Mouse (Mus musculus): ENCODE measurements at regions not wholly inside any gene's neighbourhood (a gene's known extent, or its start where the extent isn't known, plus 50 kb on each side); places are given as distances from the start of the nearest gene placed in this dataset.

GRCm38 (mm10) chr11:55878631-55879030, 162.2 kb downstream of the Nmur2 start:
- Histone ChIP-seq H3K4me1 (no peaks in the 10 kb centered on the region), H3K36me3 (no peaks in the 10 kb centered on the region), H3K9me3 (replicated peaks) (no peaks in the 10 kb centered on the region), H3K27me3 (ENCODE audit: low read depth, poor library complexity, severe bottlenecking) (no peaks in the 10 kb centered on the region), H3K27ac (replicated peaks) (no peak overlapping the region), H3K4me3 (no peak overlapping the region)
- DNase-seq (ENCODE audit: low spot score), result no peak
- 99% methylated on average over 2 of the region's 2 CpGs for WGBS

GRCm38 (mm10) chr11:55867141-55867540, 173.7 kb downstream of the Nmur2 start:
- Histone ChIP-seq H3K27me3 (ENCODE audit: low read depth, poor library complexity, severe bottlenecking) (no peaks in the 10 kb centered on the region), H3K36me3 (no peaks in the 10 kb centered on the region), H3K4me3 (no peak overlapping the region), H3K9me3 (replicated peaks) (no peaks in the 10 kb centered on the region), H3K27ac (replicated peaks) (no peak overlapping the region), H3K4me1 (no peaks in the 10 kb centered on the region)
- DNase-seq (ENCODE audit: low spot score), result no peak
- WGBS, result 79% methylated on average over 2 of the region's 2 CpGs

GRCm38 (mm10) chr11:55859230-55859629, 181.6 kb downstream of the Nmur2 start:
- Histone ChIP-seq H3K27ac (replicated peaks) (no peak overlapping the region), H3K36me3 (no peaks in the 10 kb centered on the region), H3K4me3 (no peak overlapping the region), H3K4me1 (no peaks in the 10 kb centered on the region), H3K27me3 (ENCODE audit: low read depth, poor library complexity, severe bottlenecking) (no peaks in the 10 kb centered on the region), H3K9me3 (replicated peaks) (peaks cover 6% of the 10 kb centered on the region; the same call in 1 of the 2 replicates)
- 86% methylated on average over 7 of the region's 7 CpGs for WGBS
- DNase-seq (ENCODE audit: low spot score), result no peak

- Histone ChIP-seq H3K9me3 (replicated peaks) (no peaks in the 10 kb centered on the region), H3K4me1 (no peaks in the 10 kb centered on the region), H3K27me3 (ENCODE audit: low read depth, poor library complexity, severe bottlenecking) (no peaks in the 10 kb centered on the region), H3K4me3 (no peak overlapping the region), H3K36me3 (no peaks in the 10 kb centered on the region), H3K27ac (replicated peaks) (no peak overlapping the region)
- 76% methylated on average over 6 of the region's 6 CpGs for WGBS
- no peak for DNase-seq (ENCODE audit: low spot score)
Observed at GRCm38 (mm10) chr11:55820479-55820878, 212.5 kb upstream of the Glra1 start.

GRCm38 (mm10) chr11:55816566-55816965, 208.6 kb upstream of the Glra1 start:
- Histone ChIP-seq H3K36me3 (no peaks in the 10 kb centered on the region), H3K4me1 (no peaks in the 10 kb centered on the region), H3K4me3 (no peak overlapping the region), H3K27me3 (ENCODE audit: low read depth, poor library complexity, severe bottlenecking) (no peaks in the 10 kb centered on the region), H3K27ac (replicated peaks) (no peak overlapping the region), H3K9me3 (replicated peaks) (no peaks in the 10 kb centered on the region)
- no peak for DNase-seq (ENCODE audit: low spot score)

- no peaks in the 10 kb centered on the region for H3K4me1 ChIP-seq
- H3K4me3 ChIP-seq, result no peak overlapping the region
- DNase-seq (ENCODE audit: low spot score), result no peak
- H3K9me3 ChIP-seq (replicated peaks), result no peaks in the 10 kb centered on the region
- no peak overlapping the region for H3K27ac ChIP-seq (replicated peaks)
- WGBS, result 79% methylated on average over 3 of the region's 3 CpGs
- no peaks in the 10 kb centered on the region for H3K36me3 ChIP-seq
- no peaks in the 10 kb centered on the region for H3K27me3 ChIP-seq (ENCODE audit: low read depth, poor library complexity, severe bottlenecking)
Observed at GRCm38 (mm10) chr11:55810685-55811084, 202.7 kb upstream of the Glra1 start.

- WGBS, result 23% methylated on average over 8 of the region's 8 CpGs
- H3K4me3 ChIP-seq, result no peak overlapping the region; the same call in 1 of the 2 replicates
- peaks cover 16% of the 10 kb centered on the region for H3K4me1 ChIP-seq
- H3K27ac ChIP-seq (replicated peaks), result peak overlapping the region; percentile 52
- no peaks in the 10 kb centered on the region for H3K27me3 ChIP-seq (ENCODE audit: low read depth, poor library complexity, severe bottlenecking)
- no peaks in the 10 kb centered on the region for H3K36me3 ChIP-seq
- H3K9me3 ChIP-seq (replicated peaks), result peaks cover 5% of the 10 kb centered on the region; the same call in 1 of the 2 replicates
- peak; percentile 71 for DNase-seq (ENCODE audit: low spot score)
Observed at GRCm38 (mm10) chr11:55791195-55791865, 183.3 kb upstream of the Glra1 start.

GRCm38 (mm10) chr11:55789638-55790037, 181.6 kb upstream of the Glra1 start:
- peak; percentile 19 for DNase-seq (ENCODE audit: low spot score)

GRCm38 (mm10) chr11:55781044-55781443, 173.0 kb upstream of the Glra1 start:
- Histone ChIP-seq H3K4me1 (no peaks in the 10 kb centered on the region), H3K4me3 (no peak overlapping the region), H3K9me3 (replicated peaks) (no peaks in the 10 kb centered on the region), H3K36me3 (no peaks in the 10 kb centered on the region), H3K27ac (replicated peaks) (no peak overlapping the region), H3K27me3 (ENCODE audit: low read depth, poor library complexity, severe bottlenecking) (no peaks in the 10 kb centered on the region)
- 76% methylated on average over 3 of the region's 3 CpGs for WGBS
- DNase-seq (ENCODE audit: low spot score), result no peak

More at GRCm38 (mm10) chr11:55789638-55790037, 181.6 kb upstream of the Glra1 start:
- H3K27ac ChIP-seq (replicated peaks), result no peak overlapping the region
- peaks cover 16% of the 10 kb centered on the region for H3K4me1 ChIP-seq
- H3K27me3 ChIP-seq (ENCODE audit: low read depth, poor library complexity, severe bottlenecking), result no peaks in the 10 kb centered on the region
- H3K36me3 ChIP-seq, result no peaks in the 10 kb centered on the region
- H3K4me3 ChIP-seq, result no peak overlapping the region
- H3K9me3 ChIP-seq (replicated peaks), result peaks cover under 1% of the 10 kb centered on the region; the same call in 1 of the 2 replicates
- 84% methylated on average over 3 of the region's 3 CpGs for WGBS

- Histone ChIP-seq H3K4me3 (no peak overlapping the region), H3K4me1 (no peaks in the 10 kb centered on the region), H3K27me3 (ENCODE audit: low read depth, poor library complexity, severe bottlenecking) (no peaks in the 10 kb centered on the region), H3K27ac (replicated peaks) (no peak overlapping the region), H3K36me3 (no peaks in the 10 kb centered on the region), H3K9me3 (replicated peaks) (no peaks in the 10 kb centered on the region)
- no peak for DNase-seq (ENCODE audit: low spot score)
- WGBS, result 90% methylated on average over 2 of the region's 2 CpGs
Observed at GRCm38 (mm10) chr11:55780011-55780410, 172.0 kb upstream of the Glra1 start.

GRCm38 (mm10) chr11:55773283-55773682, 165.3 kb upstream of the Glra1 start:
- no peak for DNase-seq (ENCODE audit: low spot score)
- Histone ChIP-seq H3K36me3 (no peaks in the 10 kb centered on the region), H3K9me3 (replicated peaks) (no peaks in the 10 kb centered on the region), H3K4me1 (peaks cover 8% of the 10 kb centered on the region), H3K4me3 (no peak overlapping the region), H3K27me3 (ENCODE audit: low read depth, poor library complexity, severe bottlenecking) (no peaks in the 10 kb centered on the region), H3K27ac (replicated peaks) (no peak overlapping the region)
- 74% methylated on average over 1 of the region's 1 CpGs for WGBS

- Histone ChIP-seq H3K9me3 (replicated peaks) (no peaks in the 10 kb centered on the region), H3K27ac (replicated peaks) (no peak overlapping the region), H3K4me3 (no peak overlapping the region), H3K27me3 (ENCODE audit: low read depth, poor library complexity, severe bottlenecking) (no peaks in the 10 kb centered on the region), H3K36me3 (no peaks in the 10 kb centered on the region), H3K4me1 (peaks cover 8% of the 10 kb centered on the region)
- WGBS, result 63% methylated on average over 5 of the region's 5 CpGs
- no peak for DNase-seq (ENCODE audit: low spot score)
Observed at GRCm38 (mm10) chr11:55772538-55772937, 164.5 kb upstream of the Glra1 start.

- 75% methylated on average over 13 of the region's 13 CpGs for WGBS
- H3K36me3 ChIP-seq, result no peaks in the 10 kb centered on the region
- H3K4me3 ChIP-seq, result no peak overlapping the region
- H3K9me3 ChIP-seq (replicated peaks), result no peaks in the 10 kb centered on the region
- no peak for DNase-seq (ENCODE audit: low spot score)
- no peaks in the 10 kb centered on the region for H3K27me3 ChIP-seq (ENCODE audit: low read depth, poor library complexity, severe bottlenecking)
- peaks cover 8% of the 10 kb centered on the region for H3K4me1 ChIP-seq
- no peak overlapping the region for H3K27ac ChIP-seq (replicated peaks)
Observed at GRCm38 (mm10) chr11:55772107-55772506, 164.1 kb upstream of the Glra1 start.

All from midbrain, embryonic 10.5 days (tissue).